Mouse (Mus musculus) forebrain, embryonic 16.5 days (tissue): ENCODE results near the gene Ceacam2. TPM values are rescaled to one million over a fixed set of nuclear protein-coding genes. Genes with fewer than 3 reads are reported as not detected.

Experiments used
- polyA plus RNA-seq: library from polyadenylated mRNA; unstranded; fragments of >200 nt; fragmentation: Nextera tagmentation; extraction: Ambion mirVana; gene quantifications from 2 replicates; pipeline ENCODE4 v1.2.1, GENCODE M21; 2015

The Ceacam2 gene
- polyA plus RNA-seq, 1 experiment from 2014 or later = 0.11 TPM

Other genes with a start within 250 kb of the Ceacam2 start
- gene Pafah1b3, start 241.9 kb downstream of the Ceacam2 start, polyA plus RNA-seq = 499 and 556 TPM in 2 replicates
- gene Prr19, start 238.4 kb downstream of the Ceacam2 start, polyA plus RNA-seq = 1.4 and 2.2 TPM in 2 replicates
- 24.5 and 41.2 TPM in 2 replicates for gene Tmem145, start 233.8 kb downstream of the Ceacam2 start, polyA plus RNA-seq
- 22.6 and 25.0 TPM in 2 replicates for gene Megf8, start 222.7 kb downstream of the Ceacam2 start, polyA plus RNA-seq
- gene Cnfn, start 170.1 kb downstream of the Ceacam2 start, polyA plus RNA-seq = 0.50 TPM in 1 of 2 replicates, not detected in the other
- 17.7 and 18.5 TPM in 2 replicates for gene Lipe, start 141.1 kb downstream of the Ceacam2 start, polyA plus RNA-seq
- gene Cxcl17, start 127.0 kb downstream of the Ceacam2 start, polyA plus RNA-seq = 0.34 and 0.96 TPM in 2 replicates
- gene Ceacam1, start 62.3 kb downstream of the Ceacam2 start, polyA plus RNA-seq = 0.96 and 1.1 TPM in 2 replicates
- 0.39 TPM in 1 of 2 replicates, not detected in the other for gene Erich4, start 76.0 kb upstream of the Ceacam2 start, polyA plus RNA-seq
- gene Dmac2, start 79.6 kb upstream of the Ceacam2 start, polyA plus RNA-seq = 36.0 and 38.8 TPM in 2 replicates
- 0.44 and 0.92 TPM in 2 replicates for gene B3gnt8, start 86.8 kb upstream of the Ceacam2 start, polyA plus RNA-seq
- gene Bckdha, start 119.1 kb upstream of the Ceacam2 start, polyA plus RNA-seq = 57.7 and 61.9 TPM in 2 replicates
- gene Exosc5, start 119.3 kb upstream of the Ceacam2 start, polyA plus RNA-seq = 46.5 and 48.3 TPM in 2 replicates
- gene Tmem91, start 135.3 kb upstream of the Ceacam2 start, polyA plus RNA-seq = 13.5 and 28.3 TPM in 2 replicates
- 35.6 and 41.3 TPM in 2 replicates for gene B9d2, start 140.9 kb upstream of the Ceacam2 start, polyA plus RNA-seq
- 0.54 and 0.93 TPM in 2 replicates for gene Tgfb1, start 147.1 kb upstream of the Ceacam2 start, polyA plus RNA-seq
- gene Ccdc97, start 179.2 kb upstream of the Ceacam2 start, polyA plus RNA-seq = 29.5 and 33.7 TPM in 2 replicates
- gene Hnrnpul1, start 214.9 kb upstream of the Ceacam2 start, polyA plus RNA-seq = 44.2 and 46.6 TPM in 2 replicates
- 14.6 and 15.9 TPM in 2 replicates for gene Axl, start 248.8 kb upstream of the Ceacam2 start, polyA plus RNA-seq